In the genomic region with DNA sequence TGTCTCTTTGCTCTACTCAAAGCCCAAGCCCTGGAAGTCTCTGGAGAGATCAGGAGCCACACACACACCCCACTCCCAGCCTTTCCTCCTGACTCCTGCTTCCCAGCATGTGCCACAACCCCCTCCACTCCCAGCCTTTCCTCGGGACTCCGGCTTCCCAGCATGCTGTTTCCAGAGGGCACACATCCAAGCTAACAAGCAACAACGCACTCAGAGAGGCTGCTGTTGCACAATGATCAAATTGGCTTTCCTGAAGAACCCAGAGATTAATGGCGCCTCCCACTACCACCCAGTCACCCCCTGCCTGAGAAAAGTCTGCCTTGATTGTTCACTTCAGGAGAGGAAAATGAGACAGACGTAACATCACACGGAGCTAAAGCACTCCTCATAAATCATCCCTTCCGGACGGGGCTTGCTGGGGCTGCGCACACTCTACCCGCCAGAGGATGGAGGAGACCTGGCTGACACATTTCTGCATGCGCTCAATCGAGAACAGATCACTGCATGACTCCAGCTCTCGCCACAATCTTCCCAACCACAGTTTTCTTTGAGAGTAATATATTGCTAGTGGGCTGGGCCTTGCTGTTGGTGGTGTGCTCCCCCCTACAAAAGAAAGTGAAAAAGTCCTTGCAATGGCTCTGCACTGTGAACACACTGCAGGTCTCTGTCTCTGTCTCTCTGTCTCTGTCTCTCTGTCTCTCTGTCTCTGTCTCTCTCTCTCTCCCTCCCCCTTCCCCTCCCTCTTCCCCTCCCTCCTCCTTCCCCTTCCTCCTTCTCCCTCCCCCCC, we compare ENCODE assay signal across 7 mouse cellular contexts.
DNase-seq lines count a peak whose midpoint lies in the region; ATAC-seq and TF ChIP-seq lines count a peak whose summit lies in the region.

No protein-coding gene starts in this region.

- no peaks in the 10 kb centered on the region; the same call in none of the 2 replicates for H3K4me1 ChIP-seq in forebrain, embryonic 15.5 days
- no peaks in the 10 kb centered on the region; the same call in 1 of the 2 replicates for H3K4me1 ChIP-seq in midbrain, embryonic 14.5 days (ENCODE audit: control insufficient read depth, insufficient read depth, low read length)
- H3K4me1 ChIP-seq in thymus, adult 2 months (replicated peaks; ENCODE audit: control insufficient read depth, insufficient read depth, low read length), result no peaks in the 10 kb centered on the region

- no peak for TF ChIP-seq CTCF in thymus, adult 2 months (IDR thresholded peaks at IDR 0.05; ENCODE audit: borderline replicate concordance, control insufficient read depth, extremely low read depth, insufficient read depth, low read length, poor library complexity)

- H3K4me2 ChIP-seq in forebrain, embryonic 15.5 days (replicated peaks), result peak overlapping the region; percentile 36
- peak overlapping the region; percentile 8; the same call in 1 of the 2 replicates for H3K4me2 ChIP-seq in midbrain, embryonic 14.5 days (ENCODE audit: low read length)

- TF ChIP-seq POLR2A in thymus, adult 2 months (IDR thresholded peaks at IDR 0.05; ENCODE audit: control insufficient read depth, extremely low read depth, insufficient read depth, low read length, poor library complexity), result no peak

- H3K27ac ChIP-seq in forebrain, embryonic 15.5 days (replicated peaks), result no peak overlapping the region
- H3K27ac ChIP-seq in midbrain, embryonic 14.5 days (replicated peaks; ENCODE audit: low read depth, low read length), result no peak overlapping the region
- no peak overlapping the region for H3K27ac ChIP-seq in thymus, adult 2 months (ENCODE audit: control insufficient read depth, insufficient read depth, low read length)

- H3K9ac ChIP-seq in forebrain, embryonic 15.5 days (replicated peaks), result no peak overlapping the region
- no peak overlapping the region for H3K9ac ChIP-seq in midbrain, embryonic 14.5 days (replicated peaks; ENCODE audit: low read length)

- H3K27me3 ChIP-seq in forebrain, embryonic 15.5 days, result no peaks in the 10 kb centered on the region
- no peaks in the 10 kb centered on the region for H3K27me3 ChIP-seq in midbrain, embryonic 14.5 days (ENCODE audit: control insufficient read depth, insufficient read depth, low read length)
- no peaks in the 10 kb centered on the region for H3K27me3 ChIP-seq in thymus, adult 2 months (ENCODE audit: control insufficient read depth, insufficient read depth, low read length)

- peak overlapping the region; percentile 24 for H3K4me3 ChIP-seq in forebrain, embryonic 15.5 days
- H3K4me3 ChIP-seq in midbrain, embryonic 14.5 days (replicated peaks; ENCODE audit: low read depth, low read length), result no peak overlapping the region
- H3K4me3 ChIP-seq in thymus, adult 2 months (ENCODE audit: control insufficient read depth, insufficient read depth, low read length), result no peak overlapping the region

- no peaks in the 10 kb centered on the region for H3K36me3 ChIP-seq in forebrain, embryonic 15.5 days
- H3K36me3 ChIP-seq in midbrain, embryonic 14.5 days (ENCODE audit: control insufficient read depth, insufficient read depth, low read length), result no peaks in the 10 kb centered on the region
- H3K36me3 ChIP-seq in thymus, adult 2 months (ENCODE audit: control insufficient read depth, insufficient read depth, low read length), result no peaks in the 10 kb centered on the region

- peak; percentile 9 for DNase-seq in ovary, postnatal 36 days (ENCODE audit: low spot score)
- no peak for DNase-seq in ovary, adult 18-20 months (ENCODE audit: low spot score)
- DNase-seq in kidney, postnatal 4 days, result peak; percentile 42 to 50
- DNase-seq in midbrain, embryonic 14.5 days, result peak; percentile 24
- DNase-seq in urinary bladder, adult 18-20 months (ENCODE audit: low spot score in 2 of 2), result no peak
- DNase-seq in thymus, adult 2 months, result no peak

- H3K9me3 ChIP-seq in forebrain, embryonic 15.5 days, result no peaks in the 10 kb centered on the region
- no peaks in the 10 kb centered on the region for H3K9me3 ChIP-seq in midbrain, embryonic 14.5 days (ENCODE audit: control insufficient read depth, low read length)

- ATAC-seq in forebrain, embryonic 15.5 days (replicated peaks), result peak; percentile 72
- ATAC-seq in midbrain, embryonic 14.5 days (ENCODE audit: low FRiP score, low TSS enrichment), result no peak

- WGBS in forebrain, embryonic 15.5 days, result 24% methylated on average over 13 of the region's 13 CpGs
- WGBS in midbrain, embryonic 14.5 days, result 53% methylated on average over 13 of the region's 13 CpGs
- 20% methylated on average over 13 of the region's 13 CpGs for WGBS in thymus, adult 2 months

Comparison
In these comparisons a context has a peak if more than half of its experiments do, and no peak if none do; other contexts are left out.
1. DNase-seq: peak in ovary, postnatal 36 days (single experiment), kidney, postnatal 4 days (2 of 2) and midbrain, embryonic 14.5 days (single experiment); none in ovary, adult 18-20 months (single experiment), urinary bladder, adult 18-20 months (0 of 2) and thymus, adult 2 months (single experiment).